Mouse (Mus musculus) small intestine, adult 2 months (tissue): Measurements from ENCODE around the gene Mbd6. TPM values are rescaled to one million over a fixed set of nuclear protein-coding genes. Genes with fewer than 3 reads are reported as not detected.
"Not testable (repeated sequence)": the region's sequence is repeated elsewhere in the genome, so short reads cannot be mapped to it uniquely, and the experiment has no call there.

Experiments
- H3K27ac ChIP-seq: fragments of 200-500 bp; 2 replicates; pipeline ENCODE4 v1.5.1; 2012; ENCODE audit warnings: low read depth, low read length, control low read depth, inconsistent platforms; ENCODE audit not compliant: insufficient read depth
- H3K27me3 ChIP-seq: fragments of 200-500 bp; 2 replicates; pipeline ENCODE4 v1.6.1; 2012; ENCODE audit warnings: mild to moderate bottlenecking, moderate library complexity, low read length, inconsistent platforms; ENCODE audit not compliant: control insufficient read depth, insufficient read depth
- H3K36me3 ChIP-seq: fragments of 200-500 bp; 2 replicates; pipeline ENCODE4 v1.6.1; 2012; ENCODE audit warnings: mild to moderate bottlenecking, low read length, control low read depth, inconsistent platforms; ENCODE audit not compliant: control insufficient read depth, insufficient read depth
- H3K4me1 ChIP-seq: fragments of 200-500 bp; 2 replicates; pipeline ENCODE4 v1.6.1; 2012; ENCODE audit warnings: low read length, inconsistent platforms, mixed read lengths; ENCODE audit not compliant: control insufficient read depth, insufficient read depth, insufficient read length
- H3K4me3 ChIP-seq: fragments of 200-500 bp; 2 replicates; pipeline ENCODE4 v1.5.1; 2012; ENCODE audit warnings: low read depth, mild to moderate bottlenecking, control low read depth, inconsistent platforms, low read length, moderate library complexity
- CTCF ChIP-seq: fragments of 200-500 bp; IDR thresholded peaks from 2 replicates; pipeline ENCODE4 v1.5.1; 2012; ENCODE audit warnings: low read depth, mild to moderate bottlenecking, control low read depth, inconsistent platforms, low read length, moderate library complexity, mixed read lengths; ENCODE audit not compliant: insufficient replicate concordance, insufficient read length; ENCODE audit errors: extremely low read depth
- POLR2A ChIP-seq: fragments of 200-500 bp; IDR thresholded peaks from 2 replicates; pipeline ENCODE4 v1.6.1; 2012; ENCODE audit warnings: low read depth, mild to moderate bottlenecking, control low read depth, inconsistent platforms, low read length, moderate library complexity
- WGBS: fragments of 180-500 bp; shearing (Covaris S2); methylation state at CpG from one replicate; pipeline ENCODE4 v1.1.7; 2018; 5-methylcytosine and 5-hydroxymethylcytosine counted together
- polyA plus RNA-seq: library from polyadenylated mRNA; depleted of rRNA; stranded (reverse); fragments of >200 nt; gene quantifications from 2 replicates; pipeline ENCODE4 v1.2.3, GENCODE M21; 2012

Mbd6 gene
- polyA plus RNA-seq, 1 experiment = 76.2 TPM

GRCm38 (mm10) chr10:127322178-127322577 is 33.4 kb upstream of the Mbd6 start:
- 72% methylated on average over 13 of the region's 13 CpGs for WGBS
- TF ChIP-seq CTCF (no peak), POLR2A (no peak)
- peak overlapping the region; percentile 57 for H3K4me3 ChIP-seq

GRCm38 (mm10) chr10:127321621-127322020 is 32.8 kb upstream of the Mbd6 start, which contains the start of gene Arhgap9:
Gene Arhgap9 (plus strand): TSS chr10:127321964.
- H3K36me3 ChIP-seq = no peaks in the 10 kb centered on the region
- 76% methylated on average over 3 of the region's 3 CpGs for WGBS
- H3K27ac ChIP-seq = peak within 1 kb of the TSS; percentile 69
- peaks cover 12% of the 10 kb centered on the region for H3K4me1 ChIP-seq
- TF ChIP-seq CTCF (no peak), POLR2A (no peak)
- H3K4me3 ChIP-seq = peak within 1 kb of the TSS; percentile 57
- peaks cover 9% of the 10 kb centered on the region; the same call in 1 of the 2 replicates for H3K27me3 ChIP-seq

More at GRCm38 (mm10) chr10:127322178-127322577, 33.4 kb upstream of the Mbd6 start:
- H3K4me1 ChIP-seq = peaks cover 15% of the 10 kb centered on the region
- peaks cover 14% of the 10 kb centered on the region; the same call in 1 of the 2 replicates for H3K27me3 ChIP-seq
- peak overlapping the region; percentile 69 for H3K27ac ChIP-seq
- no peaks in the 10 kb centered on the region for H3K36me3 ChIP-seq

GRCm38 (mm10) chr10:127319969-127320368 is 31.2 kb upstream of the Mbd6 start:
- Histone ChIP-seq H3K27ac (no peak overlapping the region), H3K36me3 (no peaks in the 10 kb centered on the region), H3K4me3 (no peak overlapping the region), H3K4me1 (peaks cover 2% of the 10 kb centered on the region; the same call in 1 of the 2 replicates), H3K27me3 (no peaks in the 10 kb centered on the region; the same call in 1 of the 2 replicates)
- no peak for TF ChIP-seq POLR2A
- TF ChIP-seq CTCF = no peak
- WGBS = 72% methylated on average over 7 of the region's 7 CpGs

- H3K27ac ChIP-seq = no peak overlapping the region
- no peaks in the 10 kb centered on the region for H3K27me3 ChIP-seq
- no peaks in the 10 kb centered on the region for H3K36me3 ChIP-seq
- no peaks in the 10 kb centered on the region for H3K4me1 ChIP-seq
- WGBS = 55% methylated on average over 4 of the region's 4 CpGs
- TF ChIP-seq CTCF = no peak
- TF ChIP-seq POLR2A = no peak
- H3K4me3 ChIP-seq = no peak overlapping the region
Observed at GRCm38 (mm10) chr10:127318009-127318408, 29.2 kb upstream of the Mbd6 start.

GRCm38 (mm10) chr10:127317277-127317676 is 28.5 kb upstream of the Mbd6 start:
- Histone ChIP-seq H3K4me3 (no peak overlapping the region), H3K27me3 (no peaks in the 10 kb centered on the region), H3K4me1 (no peaks in the 10 kb centered on the region), H3K36me3 (no peaks in the 10 kb centered on the region), H3K27ac (no peak overlapping the region)
- TF ChIP-seq CTCF (no peak), POLR2A (no peak)
- 76% methylated on average over 2 of the region's 2 CpGs for WGBS

GRCm38 (mm10) chr10:127314950-127315349 is 26.1 kb upstream of the Mbd6 start:
- not testable (repeated sequence) for H3K4me3 ChIP-seq, H3K36me3 ChIP-seq, H3K4me1 ChIP-seq, H3K27me3 ChIP-seq, H3K27ac ChIP-seq
- WGBS = 71% methylated on average over 1 of the region's 1 CpGs

- H3K36me3 ChIP-seq, H3K27ac ChIP-seq, H3K27me3 ChIP-seq, H3K4me3 ChIP-seq, H3K4me1 ChIP-seq: not testable (repeated sequence)
- 91% methylated on average over 5 of the region's 5 CpGs for WGBS
Observed at GRCm38 (mm10) chr10:127313516-127313915, 24.7 kb upstream of the Mbd6 start.

- Histone ChIP-seq H3K4me3 (no peak overlapping the region), H3K27me3 (no peaks in the 10 kb centered on the region), H3K4me1 (no peaks in the 10 kb centered on the region), H3K27ac (no peak overlapping the region), H3K36me3 (peaks cover 10% of the 10 kb centered on the region)
- TF ChIP-seq POLR2A (no peak), CTCF (no peak)
- 35% methylated on average over 4 of the region's 4 CpGs for WGBS
Observed at GRCm38 (mm10) chr10:127312858-127313257, 24.0 kb upstream of the Mbd6 start.
